Mouse (Mus musculus): ENCODE measurements around the gene Tada2a. TPM values are rescaled to one million over a fixed set of nuclear protein-coding genes. Genes with fewer than 3 reads are reported as not detected.
A peak's percentile ranks its signal among the peaks of the same experiment; 100 is the strongest.

The Tada2a gene
- polyA plus RNA-seq, 1 experiment from 2014 or later, result 43.9 TPM

DNA sequence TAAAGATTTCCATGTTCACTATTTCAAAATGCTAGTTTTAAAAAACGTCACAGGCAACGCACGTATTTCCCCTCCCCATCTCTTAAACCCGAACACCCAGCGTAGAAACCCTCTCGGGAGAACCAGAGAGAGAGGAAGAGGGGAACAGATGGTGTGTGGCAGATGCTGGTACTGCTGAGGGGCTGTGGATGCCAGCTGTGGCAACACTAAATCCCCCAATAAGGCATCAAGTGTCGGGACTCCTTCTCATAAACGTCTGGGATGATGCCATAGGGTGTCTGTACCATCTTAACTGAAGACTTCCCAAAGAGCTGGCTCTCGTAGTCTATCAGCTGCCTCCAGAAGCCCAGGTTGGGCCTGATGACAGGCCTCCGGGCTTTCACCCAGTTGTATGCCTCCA, 81.0 kb downstream of the Tada2a start:
- H3K9me3 ChIP-seq (replicated peaks), result no peaks in the 10 kb centered on the region
- H3K4me1 ChIP-seq, result peaks cover 28% of the 10 kb centered on the region
- WGBS, result 87% methylated on average over 10 of the region's 10 CpGs

DNA sequence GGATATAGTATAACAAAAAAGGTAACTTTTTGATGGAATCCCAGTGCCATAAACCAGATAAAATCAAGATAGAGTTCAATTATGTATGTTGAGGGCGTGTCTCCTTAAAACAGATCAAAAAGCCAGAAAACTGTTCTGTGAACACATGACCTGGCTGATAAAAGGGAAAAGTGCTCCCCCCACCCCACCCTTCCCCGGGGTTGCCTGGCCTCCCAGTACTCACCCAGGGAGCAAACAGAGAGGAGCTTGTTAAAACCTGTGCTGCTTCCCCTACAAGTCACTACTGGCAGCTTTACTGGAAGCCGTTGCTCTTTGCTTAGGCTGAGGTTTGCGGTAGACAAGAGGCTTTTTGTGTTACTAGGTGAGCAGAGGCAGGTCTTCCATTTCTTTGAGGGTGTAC, 82.1 kb downstream of the Tada2a start:
- H3K36me3 ChIP-seq, result no peaks in the 10 kb centered on the region
- WGBS, result 73% methylated on average over 4 of the region's 4 CpGs
- H3K9me3 ChIP-seq (replicated peaks), result no peaks in the 10 kb centered on the region
- DNase-seq (ENCODE audit: low spot score), result no peak
- H3K4me1 ChIP-seq, result peaks cover 32% of the 10 kb centered on the region
- H3K4me3 ChIP-seq, result no peak overlapping the region
- no peak overlapping the region for H3K27ac ChIP-seq
- no peaks in the 10 kb centered on the region for H3K27me3 ChIP-seq (ENCODE audit: low read depth, poor library complexity, severe bottlenecking)

More for the DNA sequence above, 81.0 kb downstream of the Tada2a start:
- DNase-seq (ENCODE audit: low spot score), result no peak
- no peak overlapping the region for H3K27ac ChIP-seq
- H3K36me3 ChIP-seq, result no peaks in the 10 kb centered on the region
- no peak overlapping the region for H3K4me3 ChIP-seq
- H3K27me3 ChIP-seq (ENCODE audit: low read depth, poor library complexity, severe bottlenecking), result no peaks in the 10 kb centered on the region

- Histone ChIP-seq H3K9me3 (replicated peaks) (no peaks in the 10 kb centered on the region), H3K27me3 (ENCODE audit: low read depth, poor library complexity, severe bottlenecking) (no peaks in the 10 kb centered on the region), H3K36me3 (peaks cover 5% of the 10 kb centered on the region; the same call in 1 of the 2 replicates), H3K4me3 (no peak overlapping the region), H3K27ac (no peak overlapping the region), H3K4me1 (peaks cover 40% of the 10 kb centered on the region)
- WGBS, result 57% methylated on average over 1 of the region's 1 CpGs
- DNase-seq (ENCODE audit: low spot score), result no peak
Observed at GRCm38 (mm10) chr11:84044988-84045387, 84.4 kb downstream of the Tada2a start.

DNA sequence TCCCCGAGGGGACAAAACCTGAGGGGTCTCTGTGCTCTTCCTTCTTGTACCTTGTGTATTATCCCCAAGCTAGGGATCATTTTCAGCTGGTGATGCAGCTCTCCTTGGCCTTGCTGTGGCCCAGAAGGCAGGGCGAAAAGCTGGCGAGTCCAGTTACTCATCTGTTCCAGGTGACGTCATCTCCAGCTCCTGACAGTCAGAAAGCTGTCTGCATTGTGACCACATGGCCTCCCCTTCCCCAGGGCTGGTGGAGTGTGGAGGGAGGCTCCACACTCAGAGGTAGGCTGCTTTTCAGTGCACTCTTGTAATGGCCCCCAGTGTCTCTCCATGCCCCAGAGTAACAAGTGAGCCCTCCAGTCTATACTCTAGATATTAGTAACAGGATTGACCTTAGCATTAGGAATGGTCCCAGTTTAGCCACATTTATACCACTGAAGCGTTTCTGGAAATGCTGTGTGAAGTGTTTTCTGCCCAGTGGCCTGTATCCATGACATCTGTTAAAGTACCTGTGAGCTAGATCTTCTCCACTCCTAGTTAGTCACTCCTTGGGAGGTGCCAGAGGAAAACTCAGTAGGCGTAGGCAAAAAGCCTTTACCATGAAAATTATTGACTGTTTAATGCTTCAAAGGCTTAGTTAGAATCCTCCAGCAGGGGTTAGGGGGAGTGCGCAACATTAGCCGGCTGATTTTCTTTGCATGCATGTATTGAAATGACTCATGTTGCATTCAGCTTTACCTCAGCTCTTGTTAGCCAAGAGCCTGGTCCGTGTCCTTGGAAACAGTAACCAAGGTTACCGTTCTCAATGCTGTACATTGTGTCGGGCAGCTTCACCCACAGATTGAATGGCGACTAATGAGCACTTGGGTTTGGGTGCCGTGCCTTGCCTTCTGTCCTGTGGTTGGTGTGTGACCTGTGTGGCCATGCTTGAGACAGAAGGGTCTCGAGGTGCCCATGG, 86.3 kb downstream of the Tada2a start:
- Histone ChIP-seq H3K4me3 (no peak overlapping the region), H3K4me1 (peaks cover 42% of the 10 kb centered on the region), H3K9me3 (replicated peaks) (no peaks in the 10 kb centered on the region), H3K36me3 (peaks cover 5% of the 10 kb centered on the region; the same call in 1 of the 2 replicates), H3K27me3 (ENCODE audit: low read depth, poor library complexity, severe bottlenecking) (no peaks in the 10 kb centered on the region), H3K27ac (no peak overlapping the region)
- no peak for DNase-seq (ENCODE audit: low spot score)
- 78% methylated on average over 14 of the region's 14 CpGs for WGBS

- Histone ChIP-seq H3K4me1 (peaks cover 35% of the 10 kb centered on the region), H3K27ac (no peak overlapping the region), H3K27me3 (ENCODE audit: low read depth, poor library complexity, severe bottlenecking) (no peaks in the 10 kb centered on the region), H3K36me3 (peaks cover 5% of the 10 kb centered on the region; the same call in 1 of the 2 replicates), H3K4me3 (no peak overlapping the region), H3K9me3 (replicated peaks) (no peaks in the 10 kb centered on the region)
- no peak for DNase-seq (ENCODE audit: low spot score)
- WGBS, result 86% methylated on average over 6 of the region's 6 CpGs
Observed at GRCm38 (mm10) chr11:84040621-84041020, 88.8 kb downstream of the Tada2a start.

GRCm38 (mm10) chr11:84033671-84034070, 95.7 kb downstream of the Tada2a start:
- 70% methylated on average over 5 of the region's 5 CpGs for WGBS
- H3K27me3 ChIP-seq (ENCODE audit: low read depth, poor library complexity, severe bottlenecking), result no peaks in the 10 kb centered on the region

DNA sequence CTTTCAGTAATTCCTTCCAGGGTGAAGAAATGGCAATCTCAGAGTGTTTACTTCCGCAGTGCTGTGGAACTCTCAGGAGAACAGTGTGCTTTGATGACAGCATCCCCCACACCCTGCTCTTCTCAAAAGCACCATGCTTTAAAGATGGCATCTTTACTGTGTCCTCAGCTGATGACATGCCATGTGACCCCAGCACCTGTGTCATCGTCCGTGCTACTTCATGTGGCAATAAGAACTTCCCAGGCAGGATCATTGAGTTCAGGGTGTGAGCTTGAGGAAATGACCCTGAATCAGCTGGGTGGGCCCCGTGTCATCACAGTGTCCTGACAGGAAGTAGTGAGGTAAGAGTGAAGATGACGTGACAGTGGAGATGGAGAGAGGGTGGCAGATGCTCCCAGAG, 96.8 kb downstream of the Tada2a start:
- Histone ChIP-seq H3K4me1 (peaks cover 8% of the 10 kb centered on the region), H3K36me3 (peaks cover under 1% of the 10 kb centered on the region; the same call in 1 of the 2 replicates), H3K27me3 (ENCODE audit: low read depth, poor library complexity, severe bottlenecking) (no peaks in the 10 kb centered on the region), H3K27ac (no peak overlapping the region), H3K4me3 (no peak overlapping the region), H3K9me3 (replicated peaks) (no peaks in the 10 kb centered on the region)
- no peak for DNase-seq (ENCODE audit: low spot score)
- 74% methylated on average over 5 of the region's 5 CpGs for WGBS

More at GRCm38 (mm10) chr11:84033671-84034070, 95.7 kb downstream of the Tada2a start:
- Histone ChIP-seq H3K4me1 (peaks cover 8% of the 10 kb centered on the region), H3K9me3 (replicated peaks) (no peaks in the 10 kb centered on the region), H3K27ac (no peak overlapping the region), H3K36me3 (no peaks in the 10 kb centered on the region), H3K4me3 (no peak overlapping the region)
- DNase-seq (ENCODE audit: low spot score), result no peak

- Histone ChIP-seq H3K9me3 (replicated peaks) (no peaks in the 10 kb centered on the region), H3K36me3 (peaks cover 4% of the 10 kb centered on the region; the same call in 1 of the 2 replicates), H3K4me3 (no peak overlapping the region), H3K4me1 (peaks cover 8% of the 10 kb centered on the region), H3K27me3 (ENCODE audit: low read depth, poor library complexity, severe bottlenecking) (no peaks in the 10 kb centered on the region), H3K27ac (no peak overlapping the region)
- WGBS, result 58% methylated on average over 9 of the region's 9 CpGs
- DNase-seq (ENCODE audit: low spot score), result peak; percentile 51
Observed at GRCm38 (mm10) chr11:84031971-84032370, 97.4 kb downstream of the Tada2a start.

Other genes starting within 250 kb of the Tada2a start
- gene Ddx52, start 187.5 kb downstream of the Tada2a start, polyA plus RNA-seq (2016; fragmentation: Nextera tagmentation; extraction: Ambion mirVana), result 45.6 and 50.1 TPM in 2 replicates
- 3.2 and 5.9 TPM in 2 replicates for gene Synrg, start 165.2 kb downstream of the Tada2a start, polyA plus RNA-seq (2016; fragmentation: Nextera tagmentation; extraction: Ambion mirVana)
- 5.6 and 7.3 TPM in 2 replicates for gene Dusp14, start 60.3 kb downstream of the Tada2a start, polyA plus RNA-seq (2016; fragmentation: Nextera tagmentation; extraction: Ambion mirVana)
- 21.3 and 22.8 TPM in 2 replicates for gene Acaca, start 72 bp upstream of the Tada2a start, polyA plus RNA-seq (2016; fragmentation: Nextera tagmentation; extraction: Ambion mirVana)
- not detected in 2 replicates for gene Gm11437, start 37.9 kb upstream of the Tada2a start, polyA plus RNA-seq (2016; fragmentation: Nextera tagmentation; extraction: Ambion mirVana)